Mouse (Mus musculus) forebrain, embryonic 15.5 days (tissue): ENCODE data around the gene Stkld1. TPM values are rescaled to one million over a fixed set of nuclear protein-coding genes. Genes with fewer than 3 reads are reported as not detected.

Experiments used
- ATAC-seq: fragments of 200-750 bp; cut with Nextera tagmentation; replicated peaks from 2 replicates; pipeline ENCODE4 v1.8.0; 2017; ENCODE audit warnings: mild to moderate bottlenecking, moderate TSS enrichment, moderate library complexity
- H3K27ac ChIP-seq: fragments of 300-500 bp; sonication (generic); replicated peaks from 2 replicates; pipeline ENCODE4 v1.5.1; 2015; ENCODE audit warnings: mild to moderate bottlenecking, inconsistent platforms
- H3K27me3 ChIP-seq: fragments of 300-500 bp; sonication (generic); 2 replicates; pipeline ENCODE4 v1.6.1; 2015; ENCODE audit warnings: inconsistent platforms
- H3K36me3 ChIP-seq: fragments of 300-500 bp; sonication (generic); 2 replicates; pipeline ENCODE4 v1.6.1; 2015; ENCODE audit warnings: mild to moderate bottlenecking, inconsistent platforms
- H3K4me1 ChIP-seq: fragments of 300-500 bp; sonication (generic); 2 replicates; pipeline ENCODE4 v1.6.1; 2015; ENCODE audit warnings: inconsistent platforms
- H3K4me2 ChIP-seq: fragments of 300-500 bp; sonication (generic); replicated peaks from 2 replicates; pipeline ENCODE4 v1.6.1; 2015; ENCODE audit warnings: mild to moderate bottlenecking, inconsistent platforms
- H3K4me3 ChIP-seq: fragments of 300-500 bp; sonication (generic); 2 replicates; pipeline ENCODE4 v1.5.1; 2015; ENCODE audit warnings: mild to moderate bottlenecking, inconsistent platforms
- H3K9ac ChIP-seq: fragments of 300-500 bp; sonication (generic); replicated peaks from 2 replicates; pipeline ENCODE4 v1.6.1; 2015; ENCODE audit warnings: mild to moderate bottlenecking, inconsistent platforms
- H3K9me3 ChIP-seq: fragments of 300-500 bp; sonication (generic); 2 replicates; pipeline ENCODE4 v1.6.1; 2016; ENCODE audit warnings: inconsistent platforms
- WGBS: fragments of 180-500 bp; shearing (Covaris S2); methylation state at CpG from one replicate; pipeline ENCODE4 v1.1.7; 2015; ENCODE audit warnings: mixed read lengths; 5-methylcytosine and 5-hydroxymethylcytosine counted together
- polyA plus RNA-seq: library from polyadenylated mRNA; unstranded; fragments of >200 nt; fragmentation: Nextera tagmentation; extraction: Ambion mirVana; gene quantifications from 2 replicates; pipeline ENCODE4 v1.2.1, GENCODE M21; 2015

Stkld1 gene
- polyA plus RNA-seq, 1 experiment from 2014 or later: 0.17 TPM

- Histone ChIP-seq H3K4me2 (no peak overlapping the region), H3K27me3 (no peaks in the 10 kb centered on the region), H3K4me1 (no peaks in the 10 kb centered on the region), H3K9ac (no peak overlapping the region), H3K27ac (no peak overlapping the region), H3K9me3 (no peaks in the 10 kb centered on the region), H3K36me3 (no peaks in the 10 kb centered on the region), H3K4me3 (no peak overlapping the region)
- no peak for ATAC-seq
- WGBS: 89% methylated on average over 5 of the region's 5 CpGs
Observed at GRCm38 (mm10) chr2:26984640-26985039, 50.8 kb downstream of the Stkld1 start.

- Histone ChIP-seq H3K4me1 (no peaks in the 10 kb centered on the region), H3K9me3 (no peaks in the 10 kb centered on the region), H3K4me3 (no peak overlapping the region), H3K9ac (no peak overlapping the region), H3K4me2 (no peak overlapping the region), H3K36me3 (no peaks in the 10 kb centered on the region), H3K27me3 (no peaks in the 10 kb centered on the region), H3K27ac (no peak overlapping the region)
- WGBS: 85% methylated on average over 3 of the region's 3 CpGs
- no peak for ATAC-seq
Observed at GRCm38 (mm10) chr2:26993936-26994335, 60.1 kb downstream of the Stkld1 start.

- Histone ChIP-seq H3K4me2 (no peak overlapping the region), H3K27me3 (no peaks in the 10 kb centered on the region), H3K4me3 (no peak overlapping the region), H3K36me3 (no peaks in the 10 kb centered on the region), H3K4me1 (no peaks in the 10 kb centered on the region), H3K9ac (no peak overlapping the region), H3K27ac (no peak overlapping the region), H3K9me3 (no peaks in the 10 kb centered on the region)
- 86% methylated on average over 1 of the region's 1 CpGs for WGBS
- ATAC-seq: no peak
Observed at GRCm38 (mm10) chr2:26997498-26997897, 63.7 kb downstream of the Stkld1 start.

- H3K36me3 ChIP-seq: no peaks in the 10 kb centered on the region
- no peak overlapping the region for H3K4me3 ChIP-seq
- no peak for ATAC-seq
- H3K4me2 ChIP-seq: no peak overlapping the region
- no peak overlapping the region for H3K27ac ChIP-seq
- H3K4me1 ChIP-seq: no peaks in the 10 kb centered on the region
- H3K9ac ChIP-seq: no peak overlapping the region
- no peaks in the 10 kb centered on the region for H3K9me3 ChIP-seq
- 92% methylated on average over 7 of the region's 7 CpGs for WGBS
- H3K27me3 ChIP-seq: no peaks in the 10 kb centered on the region
Observed at GRCm38 (mm10) chr2:26997993-26998392, 64.1 kb downstream of the Stkld1 start.

Other genes with a start within 250 kb of the Stkld1 start
- gene Abo, start 69.1 kb upstream of the Stkld1 start, polyA plus RNA-seq: not detected in 2 replicates
- gene Surf6, start 31.2 kb upstream of the Stkld1 start, polyA plus RNA-seq: 27.7 and 29.7 TPM in 2 replicates
- gene Med22, start 23.4 kb upstream of the Stkld1 start, polyA plus RNA-seq: 177 and 184 TPM in 2 replicates
- gene Rpl7a, start 23.3 kb upstream of the Stkld1 start, polyA plus RNA-seq: 533 and 546 TPM in 2 replicates
- gene Surf2, start 17.7 kb upstream of the Stkld1 start, polyA plus RNA-seq: 58.9 and 61.9 TPM in 2 replicates
- gene Surf1, start 17.5 kb upstream of the Stkld1 start, polyA plus RNA-seq: 74.0 and 77.3 TPM in 2 replicates
- 100 and 101 TPM in 2 replicates for gene Surf4, start 119 bp upstream of the Stkld1 start, polyA plus RNA-seq
- 38.4 and 38.8 TPM in 2 replicates for gene Rexo4, start 30.3 kb downstream of the Stkld1 start, polyA plus RNA-seq
- gene Adamts13, start 39.4 kb downstream of the Stkld1 start, polyA plus RNA-seq: 0.22 and 0.38 TPM in 2 replicates
- gene Cacfd1, start 75.9 kb downstream of the Stkld1 start, polyA plus RNA-seq: 120 and 121 TPM in 2 replicates
- gene Slc2a6, start 94.0 kb downstream of the Stkld1 start, polyA plus RNA-seq: 5.2 TPM in 2 replicates
- gene Mymk, start 138.1 kb downstream of the Stkld1 start, polyA plus RNA-seq: 0.17 TPM in 1 of 2 replicates, not detected in the other
- gene Adamtsl2, start 145.3 kb downstream of the Stkld1 start, polyA plus RNA-seq: 6.8 and 9.5 TPM in 2 replicates
- 3.5 and 4.6 TPM in 2 replicates for gene Fam163b, start 208.4 kb downstream of the Stkld1 start, polyA plus RNA-seq
- 0.06 TPM in 1 of 2 replicates, not detected in the other for gene Dbh, start 231.2 kb downstream of the Stkld1 start, polyA plus RNA-seq